Mouse (Mus musculus) B cell, adult 62 days (primary cell): ENCODE measurements around the gene Gdpd4. TPM values are rescaled to one million over a fixed set of nuclear protein-coding genes. Genes with fewer than 3 reads are reported as not detected.

Experiments
- total RNA-seq: library from RNA; stranded (reverse); gene quantifications from 4 replicates; pipeline ENCODE4 v1.2.4, GENCODE M21; 2023

Gdpd4 gene
- not detected in 4 replicates for total RNA-seq

DNA sequence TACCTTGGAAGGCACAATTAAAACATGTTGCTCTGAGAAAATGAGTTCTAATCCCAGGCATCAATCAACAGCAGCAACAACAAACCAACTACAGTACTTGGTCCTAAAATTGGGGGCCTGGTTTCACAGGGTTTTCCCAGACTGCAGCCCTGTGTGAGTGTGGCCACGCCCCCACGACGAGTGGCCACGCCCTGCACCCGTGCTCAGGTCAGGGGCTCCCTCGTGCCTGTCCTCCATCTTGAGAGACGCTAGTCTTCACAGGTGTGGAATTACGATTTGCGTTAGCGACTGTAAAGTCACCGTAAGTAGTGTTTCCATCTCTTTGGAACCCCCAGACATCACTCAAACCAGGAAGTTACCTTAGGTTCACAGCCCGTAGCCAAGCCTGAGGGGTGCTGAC is at the start of gene Gdpd4:
Gdpd4 (plus strand) TSS at position 214 of the 400 bp plus-strand sequence.

Other genes with a start within 250 kb of the Gdpd4 start
- 49.7 to 51.4 TPM (median 50.8 TPM) in 4 replicates for gene Clns1a, start 223.3 kb upstream of the Gdpd4 start, total RNA-seq
- 0.28 to 1.3 TPM in 2 of 4 replicates, not detected in the others for gene Aqp11, start 181.7 kb upstream of the Gdpd4 start, total RNA-seq
- 1.0 to 3.1 TPM (median 2.3 TPM) in 4 replicates for gene Pak1, start 131.4 kb upstream of the Gdpd4 start, total RNA-seq
- gene Myo7a, start 199.6 kb downstream of the Gdpd4 start, total RNA-seq, result 17.2 to 26.6 TPM (median 22.2 TPM) in 4 replicates
- gene Omp, start 225.5 kb downstream of the Gdpd4 start, total RNA-seq, result 0.26 to 0.88 TPM (median 0.44 TPM) in 4 replicates